Mouse (Mus musculus) CH12.LX (cell line): ENCODE results near the gene Mgat4c. TPM values are rescaled to one million over a fixed set of nuclear protein-coding genes. Genes with fewer than 3 reads are reported as not detected.

Experiments used
- DNase-seq: peaks from one replicate; pipeline ENCODE4 v3.0.0-alpha.2; 2013; ENCODE audit errors: extremely low read depth
- H3K27ac ChIP-seq: 2 replicates; pipeline ENCODE4 v1.5.1; 2012; ENCODE audit warnings: low read depth, mild to moderate bottlenecking, control low read depth, moderate library complexity; ENCODE audit not compliant: insufficient read depth
- H3K27me3 ChIP-seq: replicated peaks from 2 replicates; pipeline ENCODE3; 2012; ENCODE audit warnings: inconsistent platforms
- H3K36me3 ChIP-seq, 2 experiments: replicated peaks in 1 of 2; 2 replicates each; pipeline versions ENCODE3 to v1.6.1; 2012; ENCODE audit warnings: inconsistent platforms in 1 of 2, low read length in 1 of 2, mild to moderate bottlenecking in 1 of 2, mixed read lengths in 1 of 2, moderate library complexity in 1 of 2; ENCODE audit not compliant: control insufficient read depth in 1 of 2, insufficient read depth in 1 of 2
- H3K4me1 ChIP-seq, 2 experiments: 2 replicates each; pipeline ENCODE4 v1.6.1; 2012; ENCODE audit warnings: inconsistent platforms in 1 of 2, moderate library complexity in 1 of 2; ENCODE audit not compliant: insufficient read depth in 2 of 2, control insufficient read depth in 1 of 2
- H3K4me2 ChIP-seq: 2 replicates; pipeline ENCODE4 v1.6.1; 2012; ENCODE audit warnings: low read depth, mild to moderate bottlenecking, control low read depth; ENCODE audit not compliant: poor library complexity, insufficient read depth, severe bottlenecking
- H3K4me3 ChIP-seq, 3 experiments: fragments of 150-350 bp in 1 of 3; sonication (generic) in 1 of 3; replicated peaks in 1 of 3; 2 replicates each; pipeline versions ENCODE3 to v1.5.1; 2011 to 2012; ENCODE audit warnings: low read depth in 2 of 3, low read length in 2 of 3, mild to moderate bottlenecking in 2 of 3, moderate library complexity in 2 of 3, control low read depth in 1 of 3, improper control_type of control experiment in 1 of 3, inconsistent platforms in 1 of 3, mixed read lengths in 1 of 3; ENCODE audit not compliant: poor library complexity in 1 of 3
- H3K79me2 ChIP-seq: replicated peaks from 2 replicates; pipeline ENCODE4 v1.6.1; 2012; ENCODE audit warnings: mild to moderate bottlenecking, moderate library complexity; ENCODE audit not compliant: control insufficient read depth, poor library complexity, insufficient read depth, severe bottlenecking; ENCODE audit errors: extremely low read depth
- H3K9ac ChIP-seq: 2 replicates; pipeline ENCODE4 v1.6.1; 2012; ENCODE audit warnings: low read depth, mild to moderate bottlenecking, control low read depth, moderate library complexity; ENCODE audit not compliant: insufficient read depth
- H3K9me3 ChIP-seq: replicated peaks from 2 replicates; pipeline ENCODE3; 2012; ENCODE audit warnings: low read length, inconsistent platforms, mixed read lengths
- BHLHE40 ChIP-seq: IDR thresholded peaks from 2 replicates; pipeline ENCODE4 v1.6.1; 2011; ENCODE audit warnings: mild to moderate bottlenecking, low read depth, low read length, improper control_type of control experiment
- CTCF ChIP-seq, 2 experiments: IDR thresholded peaks in 1 of 2; conservative IDR thresholded peaks in 1 of 2; 2 replicates each; pipeline ENCODE4 v1.5.1; 2011 to 2012; ENCODE audit warnings: low read depth in 2 of 2, low read length in 2 of 2, improper control_type of control experiment in 1 of 2, inconsistent platforms in 1 of 2, mild to moderate bottlenecking in 1 of 2, moderate library complexity in 1 of 2
- E2F4 ChIP-seq: IDR thresholded peaks from 2 replicates; pipeline ENCODE4 v1.6.1; 2011; ENCODE audit warnings: low read depth, low read length, improper control_type of control experiment; ENCODE audit not compliant: insufficient replicate concordance
- ELF1 ChIP-seq: IDR thresholded peaks from 2 replicates; pipeline ENCODE4 v1.6.1; 2014; ENCODE audit warnings: low read depth, mild to moderate bottlenecking, inconsistent platforms, low read length, improper control_type of control experiment
- EP300 ChIP-seq: IDR thresholded peaks from 2 replicates; pipeline ENCODE4 v1.6.1; 2011; ENCODE audit warnings: low read length, improper control_type of control experiment
- GABPA ChIP-seq: IDR thresholded peaks from 2 replicates; pipeline ENCODE4 v1.6.1; 2012; ENCODE audit warnings: low read depth, low read length, improper control_type of control experiment, inconsistent platforms; ENCODE audit not compliant: insufficient replicate concordance
- HCFC1 ChIP-seq: IDR thresholded peaks from 2 replicates; pipeline ENCODE4 v1.6.1; 2012; ENCODE audit warnings: low read depth, mild to moderate bottlenecking, inconsistent platforms, low read length, improper control_type of control experiment
- JUN ChIP-seq: IDR thresholded peaks from 2 replicates; pipeline ENCODE4 v1.6.1; 2011; ENCODE audit warnings: low read depth, mild to moderate bottlenecking, low read length, improper control_type of control experiment, moderate library complexity; ENCODE audit not compliant: insufficient read depth
- KAT2A ChIP-seq: IDR thresholded peaks from 2 replicates; pipeline ENCODE4 v1.6.1; 2012; ENCODE audit warnings: low read length, improper control_type of control experiment, inconsistent platforms; ENCODE audit not compliant: insufficient replicate concordance
- MAFK ChIP-seq: IDR thresholded peaks from 2 replicates; pipeline ENCODE4 v1.6.1; 2011; ENCODE audit warnings: low read length, improper control_type of control experiment; ENCODE audit not compliant: insufficient replicate concordance
- MAX ChIP-seq: IDR thresholded peaks from 2 replicates; pipeline ENCODE4 v1.6.1; 2011; ENCODE audit warnings: low read length, improper control_type of control experiment
- MXI1 ChIP-seq: IDR thresholded peaks from 2 replicates; pipeline ENCODE4 v1.6.1; 2011; ENCODE audit warnings: mild to moderate bottlenecking, low read depth, low read length, improper control_type of control experiment
- NRF1 ChIP-seq: IDR thresholded peaks from 2 replicates; pipeline ENCODE4 v1.6.1; 2014; ENCODE audit warnings: low read depth, mild to moderate bottlenecking, inconsistent platforms, low read length, improper control_type of control experiment, moderate library complexity
- POLR2AphosphoS2 ChIP-seq: IDR thresholded peaks from 2 replicates; pipeline ENCODE4 v1.6.1; 2011; ENCODE audit warnings: low read depth, low read length, improper control_type of control experiment
- RAD21 ChIP-seq: IDR thresholded peaks from 2 replicates; pipeline ENCODE4 v1.6.1; 2011; ENCODE audit warnings: low read depth, mild to moderate bottlenecking, low read length, improper control_type of control experiment, moderate library complexity
- SIN3A ChIP-seq: IDR thresholded peaks from 2 replicates; pipeline ENCODE4 v1.6.1; 2012; ENCODE audit warnings: low read length, improper control_type of control experiment, inconsistent platforms
- TCF12 ChIP-seq: IDR thresholded peaks from 2 replicates; pipeline ENCODE4 v1.6.1; 2014; ENCODE audit warnings: low read depth, mild to moderate bottlenecking, inconsistent platforms, low read length, improper control_type of control experiment
- UBTF ChIP-seq: IDR thresholded peaks from 2 replicates; pipeline ENCODE4 v1.6.1; 2012; ENCODE audit warnings: low read depth, mild to moderate bottlenecking, inconsistent platforms, low read length, improper control_type of control experiment, moderate library complexity
- ZC3H11A ChIP-seq: IDR thresholded peaks from 2 replicates; pipeline ENCODE4 v1.6.1; 2012; ENCODE audit warnings: low read depth, mild to moderate bottlenecking, inconsistent platforms, low read length, improper control_type of control experiment
- ZKSCAN1 ChIP-seq: IDR thresholded peaks from 2 replicates; pipeline ENCODE4 v1.6.1; 2012; ENCODE audit warnings: low read depth, inconsistent platforms, low read length, improper control_type of control experiment, borderline replicate concordance
- ZMIZ1 ChIP-seq: IDR thresholded peaks from 2 replicates; pipeline ENCODE4 v1.6.1; 2012; ENCODE audit warnings: low read depth, mild to moderate bottlenecking, inconsistent platforms, low read length, improper control_type of control experiment
- ZNF384 ChIP-seq: IDR thresholded peaks from 2 replicates; pipeline ENCODE4 v1.6.1; 2012; ENCODE audit warnings: low read depth, low read length, improper control_type of control experiment, inconsistent platforms
- dilution Hi-C: fragments of 300-500 bp; cut with MboI; formaldehyde crosslinking; loops from 2 replicates; pipeline ENCODE4 v1.14.3; 2020; ENCODE audit warnings: low sequenced_read_pairs; ENCODE audit not compliant: extremely low pct_unique_long_range_greater_than_20kb, extremely low pct_ligation_motif_present
- in situ Hi-C: fragments of 300-500 bp; cut with MboI; formaldehyde crosslinking; loops from 3 replicates; pipeline ENCODE4 v1.14.3; 2019; ENCODE audit warnings: low sequenced_read_pairs, low pct_ligation_motif_present, low pct_unique_long_range_greater_than_20kb, mixed read lengths
- polyA plus RNA-seq: library from polyadenylated mRNA; unstranded; fragments of >175 nt; gene quantifications from 2 replicates; pipeline ENCODE4 v1.2.1, GENCODE M21; 2012; ENCODE audit warnings: low read depth; ENCODE audit not compliant: insufficient read length
- total RNA-seq, 2 experiments: library from RNA; depleted of rRNA; stranded (reverse); fragments of 300-350 nt in 1 of 2; fragments of >200 nt in 1 of 2; gene quantifications; 2 replicates each; pipeline ENCODE4 v1.2.3; 2012 to 2014

The Mgat4c gene
- total and polyA plus RNA-seq, 3 experiments, result not detected

DNA sequence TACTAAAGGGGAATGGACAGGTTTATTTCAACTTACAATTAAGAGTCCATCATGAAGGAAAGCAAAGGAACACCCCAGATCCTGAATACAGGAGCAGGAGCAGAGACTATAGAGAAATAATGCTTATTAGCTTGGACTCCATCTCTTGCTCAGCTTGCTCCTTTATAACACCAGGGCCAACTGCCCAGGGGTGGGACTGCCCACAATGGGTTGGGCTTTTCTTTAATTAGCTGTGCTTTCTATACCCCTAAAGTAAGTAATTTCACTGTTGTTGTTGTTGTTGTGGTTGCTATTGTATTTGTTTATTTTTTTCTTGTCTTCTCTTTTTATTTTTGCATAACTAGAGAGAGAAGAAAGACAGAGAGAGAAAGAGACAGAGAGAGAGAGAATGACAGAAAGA lies 562.6 kb downstream of the Mgat4c start:
- dilution Hi-C loops (no loop called here), in situ Hi-C loops (no loop called here)
- Histone ChIP-seq H3K4me1 (no peaks in the 10 kb centered on the region), H3K27ac (no peak overlapping the region), H3K79me2 (no peaks in the 10 kb centered on the region), H3K4me2 (no peak overlapping the region), H3K27me3 (no peaks in the 10 kb centered on the region), H3K36me3 (no peaks in the 10 kb centered on the region), H3K9ac (no peak overlapping the region), H3K9me3 (peaks cover 34% of the 10 kb centered on the region), H3K4me3 (no peak overlapping the region)
- no peak for DNase-seq
- TF ChIP-seq ZKSCAN1, result no peak
- no peak for TF ChIP-seq POLR2AphosphoS2
- TF ChIP-seq EP300, result no peak
- TF ChIP-seq NRF1, result no peak
- TF ChIP-seq CTCF (conservative IDR thresholded peaks at IDR 0.05 in 1 of 2, IDR thresholded peaks at IDR 0.05 in 1 of 2; ENCODE audit: low read depth in 2 of 2, low read length in 2 of 2), result no peak
- TF ChIP-seq TCF12, result no peak
- TF ChIP-seq BHLHE40, result no peak
- no peak for TF ChIP-seq GABPA
- TF ChIP-seq JUN, result no peak
- TF ChIP-seq MAX, result no peak

DNA sequence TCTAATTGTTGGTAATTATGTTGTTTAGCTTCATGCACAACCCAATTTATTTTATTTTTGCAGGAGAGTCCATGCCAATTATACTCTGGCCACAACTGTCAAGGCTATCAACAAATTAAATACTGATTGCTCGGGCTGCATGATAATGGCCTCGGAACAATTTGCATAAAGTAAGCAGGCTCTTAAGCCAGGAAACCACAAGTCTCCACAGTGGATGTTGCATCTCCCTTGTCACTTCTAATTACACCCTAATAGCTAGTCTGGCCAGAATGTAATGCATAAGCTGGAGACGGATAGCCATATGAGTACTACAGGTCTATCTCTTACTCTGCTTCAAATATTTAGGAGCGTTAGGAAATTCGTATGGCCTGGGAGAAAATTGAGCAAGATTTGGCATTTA lies 563.3 kb downstream of the Mgat4c start:
- DNase-seq, result no peak
- Histone ChIP-seq H3K9me3 (peaks cover 36% of the 10 kb centered on the region), H3K79me2 (no peaks in the 10 kb centered on the region), H3K4me1 (no peaks in the 10 kb centered on the region), H3K4me3 (no peak overlapping the region), H3K36me3 (no peaks in the 10 kb centered on the region), H3K27me3 (no peaks in the 10 kb centered on the region), H3K27ac (no peak overlapping the region), H3K9ac (no peak overlapping the region), H3K4me2 (no peak overlapping the region)
- no peak for TF ChIP-seq ZC3H11A
- TF ChIP-seq ELF1, result no peak
- TF ChIP-seq EP300, result no peak
- no peak for TF ChIP-seq ZNF384
- no peak for TF ChIP-seq TCF12
- TF ChIP-seq KAT2A, result no peak
- no peak for TF ChIP-seq ZMIZ1
- no peak for TF ChIP-seq CTCF (conservative IDR thresholded peaks at IDR 0.05 in 1 of 2, IDR thresholded peaks at IDR 0.05 in 1 of 2; ENCODE audit: low read depth in 2 of 2, low read length in 2 of 2)
- TF ChIP-seq RAD21, result no peak
- no peak for TF ChIP-seq MAFK
- TF ChIP-seq UBTF, result no peak
- TF ChIP-seq E2F4, result no peak
- TF ChIP-seq HCFC1, result no peak
- TF ChIP-seq MXI1, result no peak
- TF ChIP-seq SIN3A, result no peak
- in situ Hi-C loops, result no loop called here
- dilution Hi-C loops, result no loop called here
